Mouse (Mus musculus) brain, adult 2 months (tissue): ENCODE data around the gene Sec24d.

Experiments
- DNase-seq: peaks from one replicate; pipeline ENCODE4 v3.0.0; 2011; ENCODE audit warnings: low read depth, low spot score

Gene Sec24d

GRCm38 (mm10) chr3:123395611-123396010, 128.4 kb downstream of the Sec24d start:
- no peak for DNase-seq

GRCm38 (mm10) chr3:123397562-123398481, 130.6 kb downstream of the Sec24d start:
- DNase-seq: no peak

- no peak for DNase-seq
Measured at GRCm38 (mm10) chr3:123404945-123405344, 137.7 kb downstream of the Sec24d start.

GRCm38 (mm10) chr3:123411821-123412578, 144.7 kb downstream of the Sec24d start:
- DNase-seq: no peak

- DNase-seq: no peak
Measured at GRCm38 (mm10) chr3:123413173-123413572, 145.9 kb downstream of the Sec24d start.
